8 mouse cellular contexts compared by ENCODE assay signal in the genomic region with DNA sequence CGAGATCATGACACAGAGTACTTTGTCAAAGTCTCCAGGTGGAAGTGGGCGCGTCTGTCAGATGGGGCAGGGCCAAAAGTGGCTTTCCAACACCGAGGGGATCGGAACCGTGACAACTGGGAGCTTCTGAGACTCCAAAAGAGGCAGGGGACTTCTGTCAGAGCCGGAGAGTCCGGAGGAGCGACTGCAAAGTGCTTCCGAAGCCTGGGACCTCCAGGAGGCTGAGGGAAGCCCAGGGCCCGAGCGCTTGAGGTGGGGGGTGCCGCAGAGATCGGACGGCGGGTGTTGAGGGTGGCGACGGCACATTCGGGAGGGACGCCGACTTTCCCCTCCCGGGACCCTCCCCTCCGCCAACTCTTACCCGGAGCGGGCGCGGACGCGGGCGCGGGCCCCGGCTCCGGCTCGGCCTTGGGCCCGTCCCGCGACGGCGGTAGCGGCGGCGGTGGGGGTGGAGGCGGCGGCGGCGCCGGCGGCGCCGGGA. TPM values are rescaled to one million over a fixed set of nuclear protein-coding genes. Genes with fewer than 3 reads are reported as not detected.
DNase-seq lines count a peak whose midpoint lies in the region; ATAC-seq and TF ChIP-seq lines count a peak whose summit lies in the region.

No protein-coding gene starts in this region.

- H3K27ac ChIP-seq in lung, embryonic 16.5 days (ENCODE audit: low read length), result peak overlapping the region; percentile 59
- peak overlapping the region; percentile 21 to 66 for H3K27ac ChIP-seq in heart, embryonic 14.5 days (replicated peaks in 1 of 2; ENCODE audit: control insufficient read depth in 1 of 2, insufficient read depth in 1 of 2, low read depth in 2 of 2, low read length in 2 of 2)
- H3K27ac ChIP-seq in liver, embryonic 11.5 days (ENCODE audit: low read depth, low read length), result peak overlapping the region; percentile 81
- peak overlapping the region; percentile 69 for H3K27ac ChIP-seq in stomach, postnatal 0 days (replicated peaks)

- no peaks in the 10 kb centered on the region for H3K9me3 ChIP-seq in lung, embryonic 16.5 days (ENCODE audit: control insufficient read depth, low read length)
- no peaks in the 10 kb centered on the region for H3K9me3 ChIP-seq in heart, embryonic 14.5 days (ENCODE audit: control insufficient read depth, low read length)
- H3K9me3 ChIP-seq in liver, embryonic 11.5 days (ENCODE audit: control insufficient read depth, low read length), result no peaks in the 10 kb centered on the region
- H3K9me3 ChIP-seq in stomach, postnatal 0 days (ENCODE audit: control insufficient read depth, low read length), result no peaks in the 10 kb centered on the region

- peak; percentile 48 for ATAC-seq in lung, embryonic 16.5 days (ENCODE audit: low read depth)
- peak; percentile 33 for ATAC-seq in activated CD4-positive, CD25-positive, alpha-beta regulatory T cell, adult 4 months
- peak; percentile 51 for ATAC-seq in heart, embryonic 14.5 days (ENCODE audit: insufficient number of reproducible peaks, insufficient read depth, low FRiP score, low read depth)
- ATAC-seq in liver, embryonic 11.5 days (replicated peaks; ENCODE audit: low FRiP score), result peak; percentile 35
- peak; percentile 28 for ATAC-seq in stomach, postnatal 0 days (ENCODE audit: low FRiP score, low TSS enrichment)

- no peaks in the 10 kb centered on the region for H3K27me3 ChIP-seq in lung, embryonic 16.5 days (ENCODE audit: control insufficient read depth, insufficient read depth, low read depth, low read length)
- no peaks in the 10 kb centered on the region for H3K27me3 ChIP-seq in heart, embryonic 14.5 days (ENCODE audit: control insufficient read depth, insufficient read depth, low read length)
- H3K27me3 ChIP-seq in liver, embryonic 11.5 days (replicated peaks; ENCODE audit: control insufficient read depth, insufficient read depth, low read length), result no peaks in the 10 kb centered on the region
- no peaks in the 10 kb centered on the region for H3K27me3 ChIP-seq in stomach, postnatal 0 days (ENCODE audit: control insufficient read depth, insufficient read depth, low read length)

- DNase-seq in lung, postnatal 14 days, result no peak
- peak; percentile 47 for DNase-seq in liver, embryonic 11.5 days (ENCODE audit: low spot score)
- no peak for DNase-seq in stomach, postnatal 0 days (ENCODE audit: low spot score)
- no peak for DNase-seq in ovary, postnatal 14 days (ENCODE audit: low spot score)
- no peak for DNase-seq in spleen, adult 18-20 months

- H3K4me1 ChIP-seq in lung, embryonic 16.5 days (replicated peaks; ENCODE audit: control insufficient read depth, insufficient read depth, low read length), result peaks cover 22% of the 10 kb centered on the region
- H3K4me1 ChIP-seq in heart, embryonic 14.5 days (ENCODE audit: control insufficient read depth in 2 of 2, insufficient read depth in 2 of 2, low read length in 2 of 2), result peaks cover 7 to 23% of the 10 kb centered on the region in 2 experiments
- H3K4me1 ChIP-seq in liver, embryonic 11.5 days (replicated peaks; ENCODE audit: control insufficient read depth, insufficient read depth, low read length), result peaks cover 29% of the 10 kb centered on the region
- peaks cover 5% of the 10 kb centered on the region for H3K4me1 ChIP-seq in stomach, postnatal 0 days (replicated peaks; ENCODE audit: control insufficient read depth, insufficient read depth)

- TF ChIP-seq CTCF in stomach, postnatal 0 days (IDR thresholded peaks at IDR 0.05; ENCODE audit: low read depth), result no peak

- H3K36me3 ChIP-seq in lung, embryonic 16.5 days (ENCODE audit: control insufficient read depth, insufficient read depth, low read length), result peaks cover 25% of the 10 kb centered on the region
- peaks cover 44% of the 10 kb centered on the region for H3K36me3 ChIP-seq in heart, embryonic 14.5 days (ENCODE audit: control insufficient read depth, insufficient read depth, low read length)
- peaks cover 30% of the 10 kb centered on the region for H3K36me3 ChIP-seq in liver, embryonic 11.5 days (ENCODE audit: control insufficient read depth, insufficient read depth, low read length)
- peaks cover 12% of the 10 kb centered on the region for H3K36me3 ChIP-seq in stomach, postnatal 0 days (ENCODE audit: control insufficient read depth, insufficient read depth, low read length)

- WGBS in lung, embryonic 16.5 days, result under 1% methylated on average over 33 of the region's 50 CpGs
- WGBS in heart, embryonic 14.5 days, result 0% methylated on average over 20 of the region's 50 CpGs
- under 1% methylated on average over 49 of the region's 50 CpGs for WGBS in liver, embryonic 11.5 days
- under 1% methylated on average over 22 of the region's 50 CpGs for WGBS in stomach, postnatal 0 days

- peak overlapping the region; percentile 93 for H3K4me2 ChIP-seq in lung, embryonic 16.5 days (ENCODE audit: low read depth, low read length)
- peak overlapping the region; percentile 72 for H3K4me2 ChIP-seq in heart, embryonic 14.5 days (ENCODE audit: low read length)
- peak overlapping the region; percentile 92 for H3K4me2 ChIP-seq in liver, embryonic 11.5 days
- H3K4me2 ChIP-seq in stomach, postnatal 0 days (replicated peaks; ENCODE audit: low read depth), result peak overlapping the region; percentile 64

- H3K9ac ChIP-seq in lung, embryonic 16.5 days (ENCODE audit: low read length), result peak overlapping the region; percentile 92
- H3K9ac ChIP-seq in heart, embryonic 14.5 days (ENCODE audit: low read length), result peak overlapping the region; percentile 93
- peak overlapping the region; percentile 96 for H3K9ac ChIP-seq in liver, embryonic 11.5 days (ENCODE audit: low read depth, low read length)
- peak overlapping the region; percentile 93 for H3K9ac ChIP-seq in stomach, postnatal 0 days (ENCODE audit: low read length)

- TF ChIP-seq EP300 in stomach, postnatal 0 days (optimal IDR thresholded peaks at IDR 0.05), result no peak

- H3K4me3 ChIP-seq in lung, embryonic 16.5 days (ENCODE audit: low read length), result peak overlapping the region; percentile 80
- H3K4me3 ChIP-seq in heart, embryonic 14.5 days (ENCODE audit: control insufficient read depth in 1 of 2, insufficient read depth in 1 of 2, low read depth in 1 of 2, low read length in 2 of 2), result peak overlapping the region; percentile 76 to 85
- H3K4me3 ChIP-seq in liver, embryonic 11.5 days (ENCODE audit: low read depth, low read length), result peak overlapping the region; percentile 96
- peak overlapping the region; percentile 93 for H3K4me3 ChIP-seq in stomach, postnatal 0 days (ENCODE audit: low read depth, low read length)

RNA-seq across cellular contexts. Expression of a gene that starts 13.5 kb away (rescaled TPM):
- polyA plus RNA-seq in lung, embryonic 16.5 days (2015; fragmentation: Nextera tagmentation; extraction: Ambion mirVana), result 101 and 108 TPM in 2 replicates
- polyA plus RNA-seq in activated CD4-positive, CD25-positive, alpha-beta regulatory T cell, adult 4 months (2017; shearing (Covaris generic)), result 10 to 100 TPM; 43.6 to 50.5 TPM
- polyA plus RNA-seq in heart, embryonic 14.5 days (2014; fragmentation: Nextera tagmentation; extraction: Ambion mirVana), result 83.5 and 84.1 TPM in 2 replicates
- polyA plus RNA-seq in liver, embryonic 11.5 days (2014; fragmentation: Nextera tagmentation; extraction: Ambion mirVana), result 61.4 and 74.3 TPM in 2 replicates
- polyA plus RNA-seq in stomach, postnatal 0 days (2015; fragmentation: Nextera tagmentation; extraction: Ambion mirVana), result 25.2 and 31.7 TPM in 2 replicates

RNA-seq across cellular contexts. Expression of a gene that starts 25.4 kb away (rescaled TPM):
- polyA plus RNA-seq in lung, embryonic 16.5 days (2015; fragmentation: Nextera tagmentation; extraction: Ambion mirVana), result 22.6 and 27.0 TPM in 2 replicates
- polyA plus RNA-seq in activated CD4-positive, CD25-positive, alpha-beta regulatory T cell, adult 4 months (2017; shearing (Covaris generic)), result 10 to 100 TPM; 11.9 TPM
- 18.2 and 19.5 TPM in 2 replicates for polyA plus RNA-seq in heart, embryonic 14.5 days (2014; fragmentation: Nextera tagmentation; extraction: Ambion mirVana)
- polyA plus RNA-seq in liver, embryonic 11.5 days (2014; fragmentation: Nextera tagmentation; extraction: Ambion mirVana), result 25.7 and 26.4 TPM in 2 replicates
- 9.6 and 13.4 TPM in 2 replicates for polyA plus RNA-seq in stomach, postnatal 0 days (2015; fragmentation: Nextera tagmentation; extraction: Ambion mirVana)

RNA-seq across cellular contexts. Expression of a gene that starts 39.5 kb away (rescaled TPM):
- polyA plus RNA-seq in lung, embryonic 16.5 days (2015; fragmentation: Nextera tagmentation; extraction: Ambion mirVana), result 1.7 and 4.0 TPM in 2 replicates
- polyA plus RNA-seq in activated CD4-positive, CD25-positive, alpha-beta regulatory T cell, adult 4 months (2017; shearing (Covaris generic)), result 100 to 1,000 TPM; 123 to 158 TPM
- 0.67 and 0.76 TPM in 2 replicates for polyA plus RNA-seq in heart, embryonic 14.5 days (2014; fragmentation: Nextera tagmentation; extraction: Ambion mirVana)
- 7.5 and 8.7 TPM in 2 replicates for polyA plus RNA-seq in liver, embryonic 11.5 days (2014; fragmentation: Nextera tagmentation; extraction: Ambion mirVana)
- polyA plus RNA-seq in stomach, postnatal 0 days (2015; fragmentation: Nextera tagmentation; extraction: Ambion mirVana), result 0.56 and 0.63 TPM in 2 replicates

RNA-seq across cellular contexts. Expression of a gene that starts 42.8 kb away (rescaled TPM):
- polyA plus RNA-seq in lung, embryonic 16.5 days (2015; fragmentation: Nextera tagmentation; extraction: Ambion mirVana), result 92.9 and 100 TPM in 2 replicates
- polyA plus RNA-seq in activated CD4-positive, CD25-positive, alpha-beta regulatory T cell, adult 4 months (2017; shearing (Covaris generic)), result 100 to 1,000 TPM; 117 to 118 TPM
- polyA plus RNA-seq in heart, embryonic 14.5 days (2014; fragmentation: Nextera tagmentation; extraction: Ambion mirVana), result 33.0 and 34.9 TPM in 2 replicates
- 54.9 and 60.9 TPM in 2 replicates for polyA plus RNA-seq in liver, embryonic 11.5 days (2014; fragmentation: Nextera tagmentation; extraction: Ambion mirVana)
- 30.3 and 31.0 TPM in 2 replicates for polyA plus RNA-seq in stomach, postnatal 0 days (2015; fragmentation: Nextera tagmentation; extraction: Ambion mirVana)

Comparison
In these comparisons a context has a peak if more than half of its experiments do, and no peak if none do; other contexts are left out.
1. RNA of a gene that starts 39.5 kb away (polyA plus RNA-seq): 123 to 158 TPM in activated CD4-positive, CD25-positive, alpha-beta regulatory T cell, adult 4 months; 7.5 to 8.7 TPM in liver, embryonic 11.5 days, 1.7 to 4.0 TPM in lung, embryonic 16.5 days, 0.67 to 0.76 TPM in heart, embryonic 14.5 days and 0.56 to 0.63 TPM in stomach, postnatal 0 days; every median in the first group is over 10 times any median in the second.
2. Peak in every context shown above with its lines, with median percentiles within 50 percentile points of each other: ATAC-seq, H3K27ac ChIP-seq, H3K4me2 ChIP-seq, H3K4me3 ChIP-seq and H3K9ac ChIP-seq.